Mouse (Mus musculus): Measurements from ENCODE around the gene Gm49368.
A peak's percentile ranks its signal among the peaks of the same experiment; 100 is the strongest.

The Gm49368 gene

DNA sequence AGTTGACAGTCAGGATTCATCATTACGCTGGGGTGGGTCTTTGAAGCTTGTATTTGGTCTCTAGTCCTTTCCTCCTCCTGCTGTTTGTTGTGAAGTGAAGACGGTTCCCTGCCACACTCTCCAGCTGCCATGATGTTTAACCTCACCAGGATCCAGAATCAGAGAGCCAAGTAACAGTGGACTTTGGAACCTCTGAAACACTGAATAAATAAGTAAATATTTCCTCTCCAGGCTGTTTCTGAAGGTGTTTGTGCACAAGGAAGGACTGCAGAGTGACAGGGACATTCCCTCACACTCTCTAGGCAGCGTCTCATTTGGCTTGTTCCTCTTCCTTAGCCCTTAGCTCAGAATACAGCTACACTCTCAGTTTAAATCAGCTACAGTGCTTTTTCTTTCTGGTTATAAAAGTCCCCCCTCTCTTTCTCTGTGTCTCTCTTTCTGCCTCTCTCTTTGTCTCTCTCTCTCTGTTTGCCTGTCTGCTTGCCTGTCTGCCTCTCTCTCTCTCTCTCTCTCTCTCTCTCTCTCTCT, 5.5 kb upstream of the Gm49368 start:
- DNase-seq (ENCODE audit: low read depth in 1 of 2, low spot score in 2 of 2): no peak

DNA sequence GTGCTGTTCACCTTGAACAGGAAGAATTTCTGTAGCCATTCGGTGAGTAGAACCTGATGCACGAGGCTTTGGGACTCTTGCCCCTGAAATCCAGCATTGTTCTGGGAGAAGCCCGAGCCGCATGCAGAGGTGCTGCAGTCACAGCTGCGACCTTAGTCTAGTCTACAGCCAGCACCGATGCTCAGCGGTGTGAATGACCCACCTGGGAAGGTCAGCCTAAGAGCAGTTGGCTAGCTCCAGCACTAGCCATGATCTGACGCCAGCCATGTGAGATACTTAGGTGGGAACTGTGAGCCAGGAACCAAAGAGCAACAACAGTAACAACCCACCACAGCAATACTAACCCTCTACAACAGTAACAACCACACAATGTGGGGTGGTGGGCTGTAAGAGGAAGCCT, 4.6 kb upstream of the Gm49368 start:
- DNase-seq (ENCODE audit: low read depth in 1 of 2, low spot score in 2 of 2): no peak

DNA sequence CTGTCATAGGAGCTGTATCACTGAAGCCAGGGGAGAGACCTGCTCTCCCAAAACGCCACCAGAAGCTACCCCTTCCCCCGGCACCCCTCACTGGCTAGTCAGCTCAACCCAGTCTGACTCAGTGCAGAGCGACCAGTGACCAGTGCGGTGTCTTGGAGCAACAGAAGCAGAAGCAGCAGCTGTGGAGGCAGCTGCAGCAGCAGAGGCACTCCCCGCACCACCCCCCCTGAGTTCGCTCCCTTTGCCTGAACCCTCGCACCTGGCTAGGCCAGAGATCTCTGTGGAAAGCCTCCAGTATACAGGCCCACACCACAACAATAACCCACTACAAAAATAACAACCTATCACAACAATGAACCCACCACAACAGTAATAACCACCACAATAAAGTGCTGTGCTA, 3.9 kb upstream of the Gm49368 start:
- no peak for DNase-seq (ENCODE audit: low read depth in 1 of 2, low spot score in 2 of 2)

DNA sequence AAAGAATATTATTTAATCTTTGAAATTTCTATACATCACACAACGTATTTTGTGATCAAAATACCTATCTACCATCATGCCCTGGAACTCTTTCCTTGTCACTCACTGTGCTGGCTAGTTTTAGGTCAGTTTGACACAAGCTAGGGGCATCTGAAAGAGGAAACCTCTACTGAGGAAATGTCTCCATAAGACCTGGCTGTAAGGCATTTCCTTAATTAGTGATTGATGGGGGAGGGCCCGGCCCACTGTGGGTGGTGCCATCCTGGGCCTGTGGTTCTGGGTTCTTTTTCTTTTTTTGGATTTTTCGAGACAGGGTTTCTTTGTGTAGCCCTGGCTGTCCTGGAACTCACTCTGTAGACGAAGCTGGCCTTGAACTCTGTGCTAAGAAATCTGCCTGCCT, 3.4 kb upstream of the Gm49368 start:
- no peak for DNase-seq (ENCODE audit: low read depth in 1 of 2, low spot score in 2 of 2)

DNA sequence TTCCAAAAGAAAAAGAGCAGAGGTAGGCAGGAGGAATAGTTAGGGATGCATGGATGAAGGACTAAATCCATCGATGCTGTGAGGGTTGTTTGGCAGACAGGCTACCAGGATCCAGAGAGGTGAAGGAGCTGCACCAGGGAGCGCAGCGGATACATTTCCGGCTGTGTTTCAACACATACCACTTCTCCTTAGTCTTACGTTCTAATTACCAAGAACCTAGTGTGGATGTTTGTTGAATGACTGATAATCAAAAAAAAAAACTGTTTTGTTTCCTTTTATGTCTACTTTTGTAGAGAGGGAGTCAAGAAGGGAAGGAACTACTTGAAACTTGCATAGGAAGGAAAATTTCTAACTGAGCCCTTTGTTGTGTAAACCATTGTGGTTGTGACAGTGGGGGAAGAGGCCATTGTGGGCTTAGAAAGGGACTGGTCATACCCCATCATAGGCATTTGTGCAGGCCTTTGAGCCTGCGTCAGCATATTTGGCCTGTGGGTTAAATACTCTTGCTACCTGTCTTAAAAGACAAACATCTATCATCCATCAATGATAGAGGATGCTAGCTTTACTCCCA, 813 bp downstream of the Gm49368 start:
- no peak for DNase-seq (ENCODE audit: low read depth in 1 of 2, low spot score in 2 of 2)

DNA sequence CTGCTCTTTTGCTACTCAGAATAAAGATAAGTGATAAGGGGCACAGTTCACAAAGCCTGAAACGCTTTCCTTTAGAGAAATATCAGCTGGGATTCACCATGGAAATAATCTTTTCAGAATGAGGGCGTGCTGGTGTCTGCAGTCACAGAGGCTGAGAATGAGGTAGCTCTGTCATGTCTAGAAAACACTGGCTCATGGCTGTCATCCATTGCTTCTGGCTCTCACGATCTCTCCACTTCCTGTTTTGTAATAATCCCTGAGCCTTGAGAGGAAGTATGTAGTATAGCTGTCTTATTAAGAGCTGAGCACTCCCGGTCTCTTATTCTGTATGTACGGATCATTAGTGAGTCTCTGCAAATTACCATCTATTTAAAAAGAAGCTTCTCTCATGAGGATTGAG, 3.1 kb downstream of the Gm49368 start:
- DNase-seq (ENCODE audit: low read depth in 1 of 2, low spot score in 2 of 2): peak in 1 of 2 experiments; percentile 29

DNA sequence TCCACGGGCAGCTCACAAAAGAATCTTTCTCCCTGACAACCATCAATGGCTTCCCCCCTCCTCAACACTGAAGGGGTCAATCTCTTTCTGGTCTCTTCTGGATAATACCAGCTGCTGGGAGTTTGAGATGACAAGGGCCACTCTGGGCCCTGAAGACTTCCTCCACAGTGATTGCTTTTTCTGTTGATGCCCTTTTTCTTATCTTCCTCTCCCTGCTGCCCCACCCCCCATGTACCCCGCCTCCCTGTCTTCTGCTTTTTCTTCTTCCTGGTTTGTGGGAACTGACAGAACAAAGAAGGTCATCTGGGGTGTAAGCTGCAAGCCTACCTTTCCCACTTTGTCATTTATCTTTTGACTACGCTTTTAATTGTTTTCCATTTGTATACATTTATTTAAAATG, 5.4 kb downstream of the Gm49368 start:
- DNase-seq (ENCODE audit: low read depth in 1 of 2, low spot score in 2 of 2): no peak

DNA sequence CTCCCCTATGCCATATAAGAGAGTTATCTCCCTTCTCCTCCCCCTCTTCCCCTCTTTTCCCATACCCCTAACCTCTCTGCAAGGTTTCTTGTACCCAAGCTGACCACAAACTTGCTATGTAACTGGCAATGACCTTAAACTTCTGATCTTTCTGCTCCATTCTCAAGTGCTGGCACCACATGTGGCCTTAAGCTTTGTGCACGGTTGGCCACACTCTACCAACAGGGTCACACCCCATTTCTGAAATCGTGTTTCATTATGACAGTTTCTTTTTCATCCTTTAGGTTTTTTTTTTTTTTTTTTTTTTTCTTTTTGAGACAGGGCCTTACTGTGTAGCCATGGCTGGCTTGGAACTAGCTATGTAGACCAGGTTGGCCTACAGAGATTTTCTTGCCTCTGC, 7.4 kb downstream of the Gm49368 start:
- DNase-seq (ENCODE audit: low read depth in 1 of 2, low spot score in 2 of 2): no peak

DNA sequence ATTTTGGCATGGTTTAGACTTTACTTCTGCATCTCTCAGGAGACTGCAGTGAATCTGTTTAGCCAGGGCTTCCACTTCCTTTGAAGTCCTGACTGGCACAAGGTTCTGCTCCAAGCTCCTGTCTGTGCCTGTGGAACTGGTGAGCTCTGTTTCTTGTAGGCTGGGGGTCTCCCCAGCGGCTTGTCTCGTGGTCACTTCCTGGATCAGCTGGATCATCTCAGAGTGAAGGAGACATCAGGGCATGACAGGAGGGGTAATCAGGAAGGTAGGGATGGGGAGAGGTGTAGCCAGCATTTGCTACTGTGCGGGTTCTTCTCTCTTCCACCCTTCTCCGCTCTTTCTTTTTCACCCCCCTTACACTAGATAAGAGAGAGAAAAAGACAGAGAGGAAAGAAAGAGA, 9.3 kb downstream of the Gm49368 start:
- no peak for DNase-seq (ENCODE audit: low read depth in 1 of 2, low spot score in 2 of 2)

DNA sequence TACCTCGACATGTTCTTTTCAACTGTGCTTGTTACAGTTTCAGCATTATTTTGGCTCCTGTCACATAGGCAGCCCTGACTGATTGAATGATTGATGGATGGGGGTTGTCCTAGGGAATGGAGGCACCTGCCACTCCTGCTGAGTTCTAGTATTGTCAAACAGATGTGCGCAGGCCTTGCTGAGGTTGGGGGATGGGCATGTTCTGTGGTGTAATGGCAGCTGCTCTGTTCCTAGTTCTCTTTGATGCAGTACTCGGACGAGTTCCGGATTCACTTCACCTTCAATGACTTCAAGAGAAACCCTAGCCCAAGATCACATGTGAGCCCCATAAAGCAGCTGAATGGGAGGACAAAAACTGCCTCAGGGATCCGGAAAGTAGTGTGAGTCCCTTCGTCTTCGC, 17.5 kb downstream of the Gm49368 start:
- no peak for DNase-seq (ENCODE audit: low read depth in 1 of 2, low spot score in 2 of 2)

DNA sequence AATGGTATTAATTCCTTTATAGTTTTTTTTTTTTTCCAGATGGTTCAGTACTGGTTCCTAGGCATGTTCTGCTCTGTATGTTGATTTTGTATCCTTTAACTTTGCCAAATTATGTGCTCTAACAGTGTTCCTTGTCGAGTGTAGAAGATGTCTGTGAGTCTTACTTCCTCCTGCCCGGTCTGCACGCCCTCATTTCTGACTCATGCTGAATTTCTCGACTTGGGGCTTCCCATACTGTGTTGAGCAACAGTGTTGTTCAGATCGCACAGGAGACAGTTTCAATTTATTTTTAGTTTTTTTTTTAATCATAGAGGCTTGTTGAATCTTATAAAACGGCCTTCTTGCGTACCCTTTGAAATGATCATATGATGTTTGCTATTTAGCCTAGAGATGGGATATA, 26.7 kb downstream of the Gm49368 start:
- peak; percentile 51 to 65 for DNase-seq (ENCODE audit: low read depth in 1 of 2, low spot score in 2 of 2)

DNA sequence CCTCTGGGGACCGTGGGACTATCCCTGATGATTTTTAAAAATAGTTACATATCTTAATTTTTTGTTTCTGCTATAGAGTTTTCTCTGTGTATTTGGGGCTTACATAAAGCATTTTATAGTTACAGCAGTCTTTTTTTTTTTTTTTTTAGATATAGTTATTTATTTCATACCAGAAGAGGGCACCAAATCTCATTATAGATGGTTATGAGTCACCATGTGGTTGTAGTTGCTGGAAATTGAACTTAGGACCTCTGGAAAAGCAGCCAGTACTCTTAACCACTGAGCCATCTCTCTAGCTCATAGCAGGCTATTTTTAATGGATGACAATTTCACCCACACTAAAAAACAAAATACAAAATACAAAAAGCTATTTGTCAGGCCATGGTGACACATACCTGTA, 35.7 kb downstream of the Gm49368 start:
- DNase-seq (ENCODE audit: low read depth in 1 of 2, low spot score in 2 of 2): no peak

DNA sequence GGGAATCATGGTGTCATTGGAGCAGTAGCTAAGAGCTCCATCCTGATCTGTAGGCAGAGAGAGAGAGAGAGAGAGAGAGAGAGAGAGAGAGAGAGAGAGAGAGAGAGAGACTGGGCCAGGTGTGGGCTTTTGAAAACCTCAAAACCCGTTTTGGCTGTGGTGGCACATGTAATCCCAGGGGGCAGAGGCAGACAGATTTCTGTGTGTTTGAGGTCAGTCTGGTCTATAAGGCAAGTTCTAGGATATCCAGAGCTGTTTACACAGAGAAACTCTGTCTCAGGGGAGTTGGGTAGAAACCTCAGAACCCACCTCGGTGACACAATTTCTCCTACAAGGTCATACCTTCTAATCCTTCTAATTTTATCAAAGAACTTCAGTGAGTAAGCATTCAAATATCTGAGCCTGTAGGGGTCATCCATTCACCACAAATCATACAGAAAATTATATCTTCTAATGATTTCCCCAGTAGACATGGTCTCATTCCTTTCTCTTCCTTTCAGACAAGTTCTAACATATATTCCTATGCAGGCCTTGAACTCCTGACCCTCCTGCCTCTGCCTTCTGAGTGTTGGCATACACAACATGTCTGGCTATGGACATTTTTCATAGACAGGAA, 38.4 kb downstream of the Gm49368 start:
- no peak for DNase-seq (ENCODE audit: low read depth in 1 of 2, low spot score in 2 of 2)

DNA sequence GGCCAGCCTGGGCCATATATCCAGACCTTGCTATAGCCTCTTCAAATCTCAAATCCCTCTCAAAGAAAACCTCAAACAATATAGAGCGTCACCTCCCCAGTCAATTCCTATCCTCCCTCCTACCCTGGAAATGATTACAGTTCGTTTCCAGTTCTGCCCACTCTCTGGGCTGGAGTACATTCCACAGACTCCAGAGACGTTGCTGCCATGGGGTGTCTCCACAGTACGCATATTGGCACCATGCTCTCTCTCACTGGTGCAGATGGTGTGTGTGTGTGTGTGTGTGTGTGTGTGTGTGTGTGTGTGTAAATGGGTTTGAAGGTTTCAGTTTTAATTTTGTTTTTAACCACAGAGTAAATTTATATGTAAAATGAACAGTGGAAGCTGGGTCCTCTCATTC, 42.8 kb downstream of the Gm49368 start:
- DNase-seq (ENCODE audit: low read depth in 1 of 2, low spot score in 2 of 2): peak in 1 of 2 experiments; percentile 0

DNA sequence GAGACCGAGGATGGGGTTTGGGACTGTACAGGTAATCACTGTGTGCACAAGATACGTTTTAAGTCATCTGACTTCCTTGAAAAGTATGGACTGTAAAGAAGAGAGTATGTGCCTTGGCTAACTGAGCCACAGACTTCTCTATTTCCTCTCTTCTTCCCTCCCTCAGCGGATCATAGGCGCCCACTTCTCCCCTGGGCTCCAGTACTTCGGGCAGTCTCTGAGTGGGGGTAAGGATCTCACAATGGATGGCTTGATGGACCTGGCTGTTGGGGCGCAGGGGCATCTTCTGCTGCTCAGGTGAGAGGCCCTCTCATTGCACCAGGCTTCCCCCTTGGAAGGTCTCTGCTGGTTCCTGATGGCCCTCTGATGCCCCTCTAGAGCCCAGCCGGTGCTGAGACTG, 45.0 kb downstream of the Gm49368 start:
- peak in 1 of 2 experiments; percentile 1 for DNase-seq (ENCODE audit: low read depth in 1 of 2, low spot score in 2 of 2)

DNA sequence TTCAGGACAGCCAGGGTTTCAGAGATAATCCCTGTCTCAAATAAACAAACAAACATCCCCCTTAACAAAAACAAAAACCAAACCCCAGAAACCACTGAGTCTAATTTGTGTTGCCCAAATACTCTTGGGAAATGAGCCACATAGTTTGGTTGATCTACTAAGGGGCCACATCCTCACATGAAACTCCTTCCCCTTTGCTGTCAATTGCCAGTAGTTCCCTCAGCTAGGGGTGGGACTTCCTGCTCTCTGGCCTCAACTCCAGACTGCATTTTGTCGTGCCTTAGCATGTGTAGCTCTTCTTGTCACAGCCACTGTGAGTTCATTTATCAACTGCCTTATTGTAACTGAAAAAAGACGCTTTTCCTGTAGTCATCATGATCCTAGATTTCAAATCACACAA, 47.8 kb downstream of the Gm49368 start:
- peak in 1 of 2 experiments; percentile 1 for DNase-seq (ENCODE audit: low read depth in 1 of 2, low spot score in 2 of 2)

DNA sequence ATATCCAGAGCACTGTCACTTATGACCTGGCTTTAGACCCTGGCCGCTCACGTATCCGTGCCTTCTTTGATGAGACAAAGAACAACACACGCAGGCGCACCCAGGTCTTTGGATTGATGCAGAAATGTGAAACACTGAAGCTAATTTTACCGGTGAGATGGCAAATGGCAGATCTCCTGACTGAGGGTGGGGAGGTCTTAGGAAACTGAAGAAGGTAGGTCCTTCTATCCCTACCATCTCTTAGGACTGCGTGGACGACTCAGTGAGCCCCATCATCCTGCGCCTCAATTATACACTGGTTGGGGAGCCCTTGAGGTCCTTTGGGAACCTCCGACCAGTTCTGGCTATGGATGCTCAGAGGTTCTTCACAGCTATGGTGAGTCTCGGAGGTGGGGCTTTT, 49.6 kb downstream of the Gm49368 start:
- peak in 1 of 2 experiments; percentile 0 for DNase-seq (ENCODE audit: low read depth in 1 of 2, low spot score in 2 of 2)

DNA sequence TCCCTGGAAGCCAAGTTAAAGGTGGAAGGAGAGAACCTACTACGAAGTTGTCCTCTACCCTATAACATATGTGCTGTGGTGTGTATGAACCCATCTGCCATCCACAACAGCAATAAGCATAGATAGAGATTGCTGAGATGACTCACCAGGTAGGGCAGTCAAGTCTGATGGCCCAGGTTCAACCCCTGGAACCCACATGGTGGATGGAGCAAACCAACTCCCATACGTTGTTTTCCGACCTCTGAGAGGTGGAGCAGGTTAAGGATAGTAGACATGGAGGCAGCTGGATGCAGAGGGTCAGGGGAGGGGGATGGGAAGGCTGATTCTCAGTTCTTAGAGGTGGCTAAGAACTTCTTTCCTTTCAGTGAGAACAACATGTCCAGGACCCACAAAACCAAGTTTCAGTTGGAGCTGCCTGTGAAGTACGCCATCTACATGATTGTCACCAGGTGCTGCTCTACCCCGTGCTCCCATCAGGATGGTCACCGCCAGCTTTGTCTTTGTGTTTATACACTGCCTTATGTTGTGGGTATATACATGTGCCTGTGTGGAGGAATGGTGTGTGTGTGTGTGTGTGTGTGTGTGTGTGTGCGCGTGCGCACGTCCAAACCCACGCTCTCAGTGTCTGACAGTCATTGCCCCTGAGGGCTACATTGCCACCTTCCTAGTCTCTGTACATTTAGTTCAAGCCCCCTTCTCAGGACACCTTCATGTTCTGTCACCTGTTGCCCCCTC, 52.1 kb downstream of the Gm49368 start:
- no peak for DNase-seq (ENCODE audit: low read depth in 1 of 2, low spot score in 2 of 2)

DNA sequence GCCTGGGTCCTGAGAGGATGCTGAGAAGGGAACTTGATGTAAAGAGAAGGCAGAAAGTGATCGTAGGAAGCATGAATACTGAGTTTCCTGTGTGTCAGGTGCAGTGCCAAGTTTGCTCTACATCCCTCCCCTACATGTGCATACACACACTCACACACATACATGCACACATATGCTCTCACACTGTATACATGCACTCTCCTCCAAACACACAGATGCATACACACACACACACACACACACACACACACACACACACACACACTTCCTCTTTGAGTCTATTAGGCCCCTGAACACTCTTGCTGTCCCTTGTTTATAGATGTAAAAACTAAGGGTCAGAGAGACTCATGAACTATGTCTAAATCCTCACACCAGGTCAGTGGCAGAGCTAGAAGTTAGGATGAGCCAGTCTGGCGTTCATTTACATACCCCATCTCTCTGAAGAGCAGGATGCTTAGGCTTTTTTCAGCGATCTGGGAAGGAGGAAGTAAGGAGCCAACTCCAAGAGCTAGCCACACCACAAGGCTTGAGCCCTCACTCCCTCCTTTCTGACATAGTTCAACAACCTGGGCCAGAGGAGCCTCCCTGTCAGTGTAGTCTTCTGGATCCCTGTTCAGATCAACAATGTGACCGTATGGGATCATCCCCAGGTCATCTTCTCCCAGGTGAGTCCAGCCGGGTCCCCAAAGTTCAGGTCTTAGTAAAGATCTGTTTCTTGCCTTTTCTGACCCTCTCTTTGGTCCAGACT, 52.9 kb downstream of the Gm49368 start:
- DNase-seq (ENCODE audit: low read depth in 1 of 2, low spot score in 2 of 2): peak in 1 of 2 experiments; percentile 4

DNA sequence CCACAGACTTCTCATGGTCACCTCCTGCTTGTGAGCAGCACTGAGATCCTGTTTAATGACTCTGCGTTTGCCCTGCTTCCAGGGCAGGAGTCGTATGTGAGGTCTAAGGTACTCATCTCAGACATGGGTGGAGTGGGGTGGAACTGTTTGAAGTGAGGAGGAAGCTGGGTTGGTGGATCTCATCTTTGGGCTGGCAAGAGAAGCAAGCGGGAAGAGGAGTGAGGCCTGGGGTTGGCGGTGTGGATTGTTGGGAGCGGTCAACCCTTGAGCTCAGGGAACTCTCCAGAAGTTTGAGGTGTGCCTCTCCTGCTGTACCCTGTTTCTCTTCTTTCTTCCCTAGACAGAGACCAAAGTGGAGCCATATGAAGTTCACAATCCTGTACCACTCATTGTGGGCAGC, 53.9 kb downstream of the Gm49368 start:
- no peak for DNase-seq (ENCODE audit: low read depth in 1 of 2, low spot score in 2 of 2)

DNA sequence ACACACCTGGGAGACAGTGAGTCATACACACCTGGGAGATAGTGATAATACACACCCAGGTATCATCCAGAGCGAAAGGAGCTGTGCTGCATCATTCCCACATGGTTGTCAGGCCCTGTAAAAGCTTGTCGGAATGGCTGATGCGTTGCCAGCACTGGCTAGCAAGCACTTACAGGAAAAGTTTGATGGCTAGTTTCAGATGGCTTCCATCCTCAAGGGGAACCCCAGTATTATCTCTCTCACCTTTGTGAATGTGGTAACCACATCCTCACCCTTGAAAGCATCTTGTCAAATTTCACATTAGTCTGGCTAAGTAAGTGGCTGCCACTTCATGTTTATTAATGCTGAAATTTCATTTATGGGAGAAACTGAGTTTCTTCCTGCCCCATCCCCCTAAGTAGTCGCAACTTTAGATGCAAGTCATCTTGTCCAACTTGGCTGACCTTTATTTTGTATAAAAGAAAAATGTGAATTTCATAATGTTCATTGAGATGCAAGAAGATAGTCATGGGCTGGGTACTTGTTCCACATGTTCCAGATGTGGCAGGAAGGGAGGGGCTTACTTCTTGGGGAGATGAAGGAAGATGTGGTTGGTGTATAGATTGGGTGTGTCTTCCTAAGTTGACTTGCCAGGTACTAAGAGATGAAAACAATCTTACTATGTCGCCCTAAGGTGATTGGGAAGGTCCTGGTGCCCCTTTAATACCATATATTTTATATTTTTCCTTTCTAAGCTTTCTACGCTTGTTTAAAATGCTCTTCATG, 57.4 kb downstream of the Gm49368 start:
- DNase-seq (ENCODE audit: low read depth in 1 of 2, low spot score in 2 of 2): no peak
